Mouse (Mus musculus) midbrain, embryonic 14.5 days (tissue): ENCODE results near the gene Mknk2. TPM values are rescaled to one million over a fixed set of nuclear protein-coding genes. Genes with fewer than 3 reads are reported as not detected.
"Not testable (repeated sequence)": the region's sequence is repeated elsewhere in the genome, so short reads cannot be mapped to it uniquely, and the experiment has no call there.

ENCODE experiments used
- ATAC-seq: fragments of 200-750 bp; cut with Nextera tagmentation; 2 replicates; pipeline ENCODE4 v1.8.0; 2017; ENCODE audit warnings: moderate number of reproducible peaks, moderate library complexity; ENCODE audit not compliant: low FRiP score, low TSS enrichment
- DNase-seq: peaks from one replicate; pipeline ENCODE4 v3.0.0-alpha.2; 2015
- H3K27ac ChIP-seq: fragments of 300-500 bp; sonication (generic); replicated peaks from 2 replicates; pipeline ENCODE4 v1.5.1; 2014; ENCODE audit warnings: mild to moderate bottlenecking, low read depth, low read length, moderate library complexity
- H3K27me3 ChIP-seq: fragments of 300-500 bp; sonication (generic); 2 replicates; pipeline ENCODE4 v1.6.1; 2014; ENCODE audit warnings: low read length, control low read depth, mixed read lengths; ENCODE audit not compliant: control insufficient read depth, insufficient read depth
- H3K36me3 ChIP-seq: fragments of 300-500 bp; sonication (generic); 2 replicates; pipeline ENCODE4 v1.6.1; 2014; ENCODE audit warnings: low read length, control low read depth; ENCODE audit not compliant: control insufficient read depth, insufficient read depth
- H3K4me1 ChIP-seq: fragments of 300-500 bp; sonication (generic); 2 replicates; pipeline ENCODE4 v1.6.1; 2014; ENCODE audit warnings: mild to moderate bottlenecking, antibody characterized with exemption, low read length, control low read depth; ENCODE audit not compliant: control insufficient read depth, insufficient read depth
- H3K4me2 ChIP-seq: fragments of 300-500 bp; sonication (generic); 2 replicates; pipeline ENCODE4 v1.6.1; 2014; ENCODE audit warnings: mild to moderate bottlenecking, low read length, moderate library complexity
- H3K4me3 ChIP-seq: fragments of 300-500 bp; sonication (generic); replicated peaks from 2 replicates; pipeline ENCODE4 v1.5.1; 2014; ENCODE audit warnings: low read depth, low read length
- H3K9ac ChIP-seq: fragments of 300-500 bp; sonication (generic); replicated peaks from 2 replicates; pipeline ENCODE4 v1.6.1; 2014; ENCODE audit warnings: mild to moderate bottlenecking, low read length, moderate library complexity
- H3K9me3 ChIP-seq: fragments of 300-500 bp; sonication (generic); 2 replicates; pipeline ENCODE4 v1.6.1; 2016; ENCODE audit warnings: low read length, control low read depth, mixed read lengths; ENCODE audit not compliant: control insufficient read depth
- WGBS: fragments of 180-500 bp; shearing (Covaris S2); extraction: QIAGEN DNeasy Blood & Tissue Kit; methylation state at CpG from one replicate; pipeline ENCODE4 v1.1.7; 2014; 5-methylcytosine and 5-hydroxymethylcytosine counted together
- polyA plus RNA-seq: library from polyadenylated mRNA; unstranded; fragments of >200 nt; fragmentation: Nextera tagmentation; extraction: Ambion mirVana; gene quantifications from 2 replicates; pipeline ENCODE4 v1.2.1, GENCODE M21; 2014

Mknk2 gene
- polyA plus RNA-seq, 1 experiment from 2014 or later: 54.2 TPM

- no peak overlapping the region for H3K9ac ChIP-seq
- no peaks in the 10 kb centered on the region for H3K9me3 ChIP-seq
- ATAC-seq (no peak), DNase-seq (no peak)
- H3K36me3 ChIP-seq: peaks cover 11% of the 10 kb centered on the region
- no peak overlapping the region for H3K4me2 ChIP-seq
- 95% methylated on average over 6 of the region's 6 CpGs for WGBS
- peaks cover 16% of the 10 kb centered on the region for H3K4me1 ChIP-seq
- no peak overlapping the region for H3K4me3 ChIP-seq
- no peaks in the 10 kb centered on the region for H3K27me3 ChIP-seq
- no peak overlapping the region for H3K27ac ChIP-seq
Measured at GRCm38 (mm10) chr10:80653156-80653720, 24.7 kb downstream of the Mknk2 start.

GRCm38 (mm10) chr10:80650392-80650791, 27.5 kb downstream of the Mknk2 start:
- no peak for ATAC-seq
- WGBS: 95% methylated on average over 10 of the region's 10 CpGs
- Histone ChIP-seq H3K4me1 (peaks cover 9% of the 10 kb centered on the region), H3K27me3 (no peaks in the 10 kb centered on the region), H3K4me2 (no peak overlapping the region), H3K9ac (no peak overlapping the region), H3K36me3 (peaks cover 36% of the 10 kb centered on the region), H3K4me3 (no peak overlapping the region), H3K27ac (no peak overlapping the region), H3K9me3 (no peaks in the 10 kb centered on the region)
- no peak for DNase-seq

DNA sequence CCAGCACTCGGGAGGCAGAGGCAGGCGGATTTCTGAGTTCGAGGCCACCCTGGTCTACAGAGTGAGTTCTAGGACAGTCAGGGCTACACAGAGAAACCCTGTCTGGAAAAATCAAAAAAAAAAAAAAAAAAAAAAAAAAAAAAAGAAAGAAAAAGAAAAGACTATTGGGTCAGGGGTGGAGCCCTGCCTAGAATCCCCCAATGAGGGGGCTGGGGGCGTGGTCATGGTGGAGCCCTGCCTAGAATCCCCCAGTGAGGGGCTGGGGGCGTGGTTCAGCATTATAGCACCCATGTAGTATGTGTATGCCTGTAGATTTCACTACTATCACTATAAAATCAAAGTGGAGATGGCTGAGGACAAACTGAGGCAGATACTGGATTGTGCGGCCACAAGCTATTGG, 28.0 kb downstream of the Mknk2 start:
- ATAC-seq, H3K27ac ChIP-seq, DNase-seq, H3K9me3 ChIP-seq, H3K4me2 ChIP-seq, H3K4me1 ChIP-seq, H3K9ac ChIP-seq, H3K27me3 ChIP-seq, H3K4me3 ChIP-seq: not testable (repeated sequence)
- WGBS: 94% methylated on average over 6 of the region's 6 CpGs
- peaks cover 41% of the 10 kb centered on the region for H3K36me3 ChIP-seq

- no peak overlapping the region for H3K4me3 ChIP-seq
- ATAC-seq (no peak), DNase-seq (no peak)
- no peaks in the 10 kb centered on the region for H3K4me1 ChIP-seq
- H3K9ac ChIP-seq: no peak overlapping the region
- no peaks in the 10 kb centered on the region for H3K27me3 ChIP-seq
- no peak overlapping the region for H3K27ac ChIP-seq
- H3K36me3 ChIP-seq: peaks cover 68% of the 10 kb centered on the region
- no peaks in the 10 kb centered on the region for H3K9me3 ChIP-seq
- 94% methylated on average over 10 of the region's 10 CpGs for WGBS
- H3K4me2 ChIP-seq: no peak overlapping the region
Measured at GRCm38 (mm10) chr10:80646936-80647335, 31.0 kb downstream of the Mknk2 start.

- Histone ChIP-seq H3K4me2 (no peak overlapping the region), H3K4me1 (no peaks in the 10 kb centered on the region), H3K27ac (no peak overlapping the region), H3K9me3 (no peaks in the 10 kb centered on the region), H3K36me3 (peaks cover 69% of the 10 kb centered on the region), H3K4me3 (no peak overlapping the region), H3K27me3 (no peaks in the 10 kb centered on the region), H3K9ac (no peak overlapping the region)
- WGBS: 90% methylated on average over 6 of the region's 6 CpGs
- ATAC-seq (no peak), DNase-seq (no peak)
Measured at GRCm38 (mm10) chr10:80635345-80635744, 42.6 kb downstream of the Mknk2 start.

GRCm38 (mm10) chr10:80628925-80629324, 49.0 kb downstream of the Mknk2 start:
- no peak overlapping the region for H3K9ac ChIP-seq
- peaks cover 9% of the 10 kb centered on the region for H3K4me1 ChIP-seq
- H3K4me2 ChIP-seq: no peak overlapping the region
- no peak overlapping the region for H3K4me3 ChIP-seq
- H3K27ac ChIP-seq: no peak overlapping the region
- H3K27me3 ChIP-seq: no peaks in the 10 kb centered on the region
- WGBS: 82% methylated on average over 9 of the region's 9 CpGs
- peaks cover 5% of the 10 kb centered on the region; the same call in 1 of the 2 replicates for H3K36me3 ChIP-seq
- H3K9me3 ChIP-seq: no peaks in the 10 kb centered on the region
- no peak for DNase-seq
- ATAC-seq: no peak

- H3K27ac ChIP-seq: no peak overlapping the region
- DNase-seq: no peak
- H3K9ac ChIP-seq: no peak overlapping the region
Measured at GRCm38 (mm10) chr10:80627685-80628084, 50.2 kb downstream of the Mknk2 start.

GRCm38 (mm10) chr10:80625764-80626163, 52.1 kb downstream of the Mknk2 start:
- ATAC-seq: no peak

More at GRCm38 (mm10) chr10:80627685-80628084, 50.2 kb downstream of the Mknk2 start:
- Histone ChIP-seq H3K27me3 (no peaks in the 10 kb centered on the region), H3K4me1 (peaks cover 18% of the 10 kb centered on the region), H3K4me2 (no peak overlapping the region), H3K4me3 (no peak overlapping the region), H3K9me3 (no peaks in the 10 kb centered on the region), H3K36me3 (0 out of 2 replicates have a peak, but pooled peaks cover 3% of the 10 kb centered on the region)
- no peak for ATAC-seq
- 72% methylated on average over 2 of the region's 2 CpGs for WGBS

DNA sequence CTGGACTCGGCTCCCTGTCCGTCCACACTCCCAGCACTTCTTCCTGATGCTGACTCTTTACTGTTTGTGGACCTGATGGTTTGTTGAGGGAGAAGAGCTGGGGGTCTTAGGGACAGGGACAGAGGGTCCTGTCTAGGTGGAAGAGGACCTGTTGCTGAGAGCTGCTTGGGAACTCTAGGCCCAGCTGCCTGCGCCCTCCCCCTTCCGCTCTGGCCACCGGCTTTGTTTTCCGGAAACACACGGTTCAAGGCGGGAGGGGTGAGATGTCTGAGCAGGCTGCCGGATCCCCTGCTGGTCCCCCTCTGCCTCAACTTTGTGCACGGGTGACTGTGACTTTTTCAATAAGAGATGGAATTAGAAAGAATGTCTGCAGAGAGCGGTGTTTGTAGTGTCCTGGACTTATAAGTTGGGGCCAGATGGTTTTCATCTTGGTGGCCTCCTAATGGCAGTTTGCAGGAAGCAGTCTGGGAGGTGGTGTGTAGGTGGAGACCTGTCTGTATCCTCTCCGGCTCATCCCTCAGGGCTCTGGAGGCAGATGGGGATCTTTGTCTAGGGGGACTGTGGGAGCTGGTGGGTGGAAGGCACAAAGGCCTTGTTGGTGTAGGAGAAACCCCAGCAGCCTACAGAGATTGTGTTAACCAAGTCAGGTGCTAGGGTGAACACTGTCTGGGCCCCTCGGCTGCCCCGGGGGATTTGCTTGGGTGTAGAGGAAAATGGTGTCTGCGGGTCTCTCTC, 54.3 kb downstream of the Mknk2 start:
- WGBS: 17% methylated on average over 15 of the region's 15 CpGs
- Histone ChIP-seq H3K27me3 (no peaks in the 10 kb centered on the region), H3K9ac (peak overlapping the region; percentile 86), H3K4me1 (peaks cover 22% of the 10 kb centered on the region), H3K36me3 (no peaks in the 10 kb centered on the region), H3K9me3 (no peaks in the 10 kb centered on the region), H3K27ac (peak overlapping the region; percentile 97), H3K4me2 (peak overlapping the region; percentile 98), H3K4me3 (peak overlapping the region; percentile 78)
- DNase-seq (peak; percentile 28), ATAC-seq (no peak)

More at GRCm38 (mm10) chr10:80625764-80626163, 52.1 kb downstream of the Mknk2 start:
- WGBS: 97% methylated on average over 4 of the region's 4 CpGs
- no peaks in the 10 kb centered on the region for H3K36me3 ChIP-seq
- H3K4me3 ChIP-seq: no peak overlapping the region
- peaks cover 22% of the 10 kb centered on the region for H3K4me1 ChIP-seq
- H3K27me3 ChIP-seq: no peaks in the 10 kb centered on the region
- H3K4me2 ChIP-seq: no peak overlapping the region
- no peak for DNase-seq
- H3K9me3 ChIP-seq: no peaks in the 10 kb centered on the region
- H3K27ac ChIP-seq: no peak overlapping the region
- no peak overlapping the region for H3K9ac ChIP-seq
